Mouse (Mus musculus): ENCODE measurements around the gene Orc5.
A peak's percentile ranks its signal among the peaks of the same experiment; 100 is the strongest.

The Orc5 gene

DNA sequence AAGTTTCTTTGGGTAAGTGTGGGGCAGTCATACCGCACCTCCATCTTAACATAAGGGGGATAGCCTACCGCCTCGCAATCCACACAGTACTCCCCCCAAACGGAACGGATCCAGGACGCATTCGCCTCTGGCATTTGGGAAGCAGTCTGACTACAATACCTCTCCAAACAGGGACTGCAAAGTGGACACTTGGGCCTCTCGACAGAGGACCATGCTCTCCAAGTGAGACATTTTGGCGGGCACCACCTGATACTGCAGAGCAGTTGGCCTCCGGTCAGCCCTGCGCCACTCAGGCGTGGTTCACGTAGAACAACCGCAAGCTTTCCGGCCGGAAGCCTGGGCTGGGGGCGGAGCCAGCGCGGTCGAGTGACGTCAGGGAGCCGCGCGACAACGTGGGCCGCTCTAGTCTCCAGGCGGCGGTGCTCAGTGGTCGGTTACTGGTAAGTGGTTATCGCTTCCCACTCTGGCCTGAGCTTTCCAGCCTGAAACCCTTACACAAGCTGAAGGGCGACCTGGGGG is at the start of gene Orc5:
Gene Orc5 (minus strand): TSS at position 397 of the 519 bp plus-strand sequence.
- peak; percentile 93 for DNase-seq

DNA sequence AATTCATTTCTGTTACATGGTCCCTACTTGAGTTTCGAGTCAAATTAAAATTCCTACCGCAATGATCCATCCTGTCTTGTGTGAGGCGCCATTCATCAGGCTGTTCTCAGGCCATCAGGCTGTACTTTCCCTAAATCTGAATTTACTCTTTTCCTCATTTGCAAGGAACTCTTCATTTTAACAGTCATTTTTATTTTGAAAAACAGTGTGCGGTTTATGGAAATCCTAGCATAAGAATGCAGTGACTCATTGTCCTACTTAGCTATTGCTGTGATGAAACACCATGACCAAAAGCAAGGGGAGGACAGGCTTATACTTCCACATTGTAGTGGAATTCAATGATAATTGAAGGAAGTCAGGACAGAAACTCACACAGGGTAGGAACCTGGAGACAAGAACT is 46.8 kb upstream of the Orc5 start:
- no peak for DNase-seq

DNA sequence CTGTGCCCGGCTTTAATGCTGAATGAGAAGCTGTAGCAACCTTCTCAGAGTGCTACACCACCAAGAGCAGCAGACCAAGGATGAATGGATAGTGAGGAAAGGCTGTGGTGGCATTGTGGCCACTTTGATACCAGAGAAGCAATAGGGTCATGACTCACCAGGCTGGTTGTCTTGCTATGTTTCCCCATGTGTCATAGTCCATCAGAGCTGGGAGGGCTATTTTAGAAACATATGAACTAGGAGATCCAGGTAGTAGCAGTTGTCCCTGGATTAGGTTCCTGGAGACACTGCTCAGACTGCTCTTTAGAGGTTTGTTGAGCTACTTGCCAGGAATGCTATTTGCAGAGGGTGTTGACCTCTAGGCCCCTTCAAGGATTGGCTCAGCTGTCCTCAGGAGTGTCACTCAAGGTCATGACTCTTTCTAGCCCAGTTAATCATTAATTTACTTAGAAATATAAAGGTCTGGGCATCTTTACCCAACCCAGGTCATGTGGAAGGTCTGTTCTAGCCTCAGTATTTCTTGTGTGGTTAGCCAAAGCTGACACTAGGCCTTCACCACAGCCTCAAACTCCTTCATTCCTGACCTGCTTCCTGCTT is 39.2 kb upstream of the Orc5 start:
- DNase-seq = no peak

DNA sequence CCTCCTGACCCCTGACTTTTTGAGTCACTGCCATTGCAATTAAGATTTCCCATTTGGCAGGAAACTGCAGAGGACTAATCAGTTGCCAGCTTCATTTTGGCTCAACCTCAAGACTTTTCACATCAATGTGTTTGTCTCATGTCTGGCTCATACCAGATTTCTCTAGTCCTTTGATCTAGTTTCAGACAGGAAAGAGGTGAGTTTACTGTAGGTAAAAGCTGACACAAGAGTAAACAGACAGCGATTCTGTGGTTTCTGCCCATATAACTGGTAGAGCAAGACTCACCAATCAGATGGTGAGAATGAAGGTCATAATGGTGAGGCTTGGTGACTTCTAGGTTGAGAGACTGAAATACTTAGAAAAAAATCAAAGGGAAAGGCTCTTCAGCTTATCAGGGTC is 37.3 kb upstream of the Orc5 start:
- no peak for DNase-seq

DNA sequence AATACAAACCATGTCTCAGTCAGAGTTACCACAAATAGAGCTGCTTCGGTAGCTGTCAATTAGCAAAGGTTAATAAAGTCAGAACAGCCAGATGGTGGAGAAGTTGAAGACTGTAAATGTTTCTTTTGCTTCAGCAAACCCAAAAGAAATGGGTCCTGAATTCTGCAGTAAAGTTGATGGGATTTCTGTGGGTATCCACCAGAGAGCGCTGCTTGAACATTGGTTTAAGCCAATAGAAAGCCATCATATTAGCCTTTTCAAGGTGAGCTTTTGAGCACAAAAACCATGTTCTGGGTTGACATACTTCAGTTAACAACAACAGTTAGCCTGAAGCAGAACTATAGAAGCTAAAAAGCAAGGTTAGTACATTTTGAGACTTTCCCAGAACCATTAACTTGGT is 34.3 kb upstream of the Orc5 start:
- DNase-seq = no peak

DNA sequence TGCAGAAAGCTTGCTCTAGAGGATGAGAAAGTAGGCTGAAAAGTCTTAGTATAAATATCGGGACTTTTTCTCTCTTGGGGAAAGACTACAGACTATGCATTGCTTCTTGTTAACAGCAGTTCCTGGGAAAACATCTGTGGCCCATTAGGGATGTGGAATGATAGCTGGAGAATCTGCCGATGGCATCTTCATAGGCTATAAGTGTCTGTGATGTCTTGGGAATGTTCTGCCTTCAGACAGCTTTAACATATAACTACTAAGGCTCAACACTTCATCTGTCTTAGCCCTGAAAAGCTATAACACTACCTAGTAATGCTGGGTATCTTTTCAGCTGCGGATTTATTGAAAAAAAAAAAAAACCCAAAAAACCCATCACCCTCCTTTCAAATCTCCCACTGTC is 27.8 kb upstream of the Orc5 start:
- no peak for DNase-seq

DNA sequence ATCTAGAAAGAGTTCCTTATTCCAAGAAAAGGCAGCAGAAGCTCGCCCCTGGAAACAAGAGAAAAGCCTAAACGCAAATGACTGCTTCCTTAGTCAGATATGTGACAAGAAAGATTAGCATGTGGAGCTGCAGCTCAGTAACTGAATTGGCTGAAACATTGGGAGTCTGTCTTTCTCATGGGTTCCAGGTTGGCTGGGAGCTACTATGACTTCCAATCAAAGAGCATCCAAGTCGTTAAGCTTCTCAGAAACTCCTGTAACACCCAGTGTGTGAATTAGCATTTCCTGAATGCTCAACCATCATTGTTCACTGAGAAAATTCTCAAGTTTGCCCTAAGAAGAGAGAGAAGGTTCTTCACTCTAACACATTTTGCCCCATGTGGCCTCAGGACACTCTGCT is 24.5 kb upstream of the Orc5 start:
- DNase-seq = no peak

DNA sequence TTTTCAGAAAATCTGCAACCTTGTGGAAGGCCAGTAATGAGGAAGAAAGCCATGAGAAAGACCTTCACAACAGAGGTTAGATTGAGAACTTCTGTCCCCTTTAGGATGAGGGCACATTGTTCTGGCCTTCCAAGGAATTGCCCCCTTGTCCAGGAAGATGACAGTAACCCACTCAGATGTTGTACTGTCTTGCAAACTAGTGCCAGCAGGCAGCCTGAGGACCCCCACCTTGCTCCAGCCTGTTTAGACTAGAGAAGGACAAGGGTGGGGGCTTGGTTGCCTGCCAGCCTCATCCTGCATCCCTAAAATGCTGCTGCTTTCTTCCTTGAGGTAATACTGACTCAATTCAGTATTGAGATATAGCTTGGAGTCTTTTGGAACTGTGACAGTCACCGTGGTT is 23.9 kb upstream of the Orc5 start:
- no peak for DNase-seq

DNA sequence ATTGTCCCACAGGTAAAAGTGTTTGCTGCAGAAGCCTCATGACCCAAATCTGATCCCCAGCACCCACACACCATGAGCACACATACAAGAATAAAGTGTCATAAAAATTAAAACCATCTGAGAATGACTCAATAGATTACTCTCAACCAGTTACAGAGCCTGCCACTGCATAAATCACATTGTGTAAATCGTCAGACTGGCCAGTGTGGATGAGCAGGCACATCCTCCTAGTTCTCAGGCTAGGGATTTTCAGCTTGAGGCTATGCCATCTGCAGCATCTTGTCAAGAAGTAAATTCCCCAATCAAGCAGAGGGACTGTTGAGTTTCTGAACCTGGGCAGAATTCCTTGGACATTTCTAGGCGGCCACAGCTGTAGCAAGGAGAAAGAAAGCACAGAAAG is 23.5 kb upstream of the Orc5 start:
- DNase-seq = no peak

DNA sequence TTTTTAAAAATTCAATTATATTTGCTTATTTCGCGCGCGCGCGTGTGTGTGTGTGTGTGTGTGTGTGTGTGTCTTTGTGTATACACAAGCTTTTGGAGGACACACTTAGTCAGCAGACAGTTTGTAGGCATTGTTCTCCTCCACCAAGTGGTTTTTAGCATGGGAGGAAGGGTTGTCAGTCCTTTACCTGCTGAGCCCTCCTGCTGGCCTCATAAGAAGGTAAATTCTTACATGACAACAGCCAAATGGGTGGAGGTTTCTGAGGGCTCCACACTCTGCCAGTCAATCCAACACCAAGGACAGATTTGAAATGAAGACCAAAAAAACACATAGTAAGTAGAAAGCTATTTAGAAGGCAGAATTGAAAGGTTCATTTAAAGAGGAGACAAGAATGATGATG is 22.7 kb upstream of the Orc5 start:
- no peak for DNase-seq

DNA sequence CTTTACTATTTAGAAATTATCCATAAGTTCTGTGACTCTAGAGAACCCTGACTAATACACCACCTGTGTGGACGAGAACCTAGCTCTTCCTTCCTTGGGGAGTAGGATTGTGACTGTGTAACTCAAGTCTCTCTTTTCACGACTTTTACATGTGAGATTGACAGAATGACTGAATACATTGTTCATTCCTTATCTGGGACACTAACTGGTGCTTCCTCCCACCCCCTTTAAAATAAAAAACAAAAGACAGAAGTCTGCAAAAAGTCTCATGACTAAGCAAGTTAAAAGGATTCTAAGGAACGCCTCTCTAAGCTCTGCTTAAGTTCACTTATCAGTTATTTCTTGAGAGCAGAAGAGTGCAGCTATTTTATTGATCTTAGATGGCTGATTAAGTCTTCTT is 22.2 kb upstream of the Orc5 start:
- DNase-seq = no peak

DNA sequence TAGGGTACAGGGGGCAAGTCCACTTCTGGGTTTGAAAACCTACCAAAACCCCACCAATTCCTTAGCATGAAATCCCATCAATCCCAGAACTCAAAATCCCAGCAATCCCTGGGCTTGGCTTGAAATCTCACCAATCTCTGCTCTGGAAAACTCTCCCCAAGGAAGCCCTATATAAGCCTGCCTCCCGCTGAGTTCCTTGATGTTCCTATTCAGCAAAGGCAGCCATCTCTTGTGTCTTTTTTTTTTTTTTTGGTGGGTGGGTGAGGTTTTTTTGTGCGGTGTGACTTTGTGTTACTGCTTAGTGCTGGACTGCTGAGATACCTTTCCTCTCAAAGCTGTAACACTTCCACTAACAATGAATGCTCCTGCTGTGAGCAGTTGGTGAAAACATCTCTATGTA is 15.5 kb upstream of the Orc5 start:
- DNase-seq = no peak

DNA sequence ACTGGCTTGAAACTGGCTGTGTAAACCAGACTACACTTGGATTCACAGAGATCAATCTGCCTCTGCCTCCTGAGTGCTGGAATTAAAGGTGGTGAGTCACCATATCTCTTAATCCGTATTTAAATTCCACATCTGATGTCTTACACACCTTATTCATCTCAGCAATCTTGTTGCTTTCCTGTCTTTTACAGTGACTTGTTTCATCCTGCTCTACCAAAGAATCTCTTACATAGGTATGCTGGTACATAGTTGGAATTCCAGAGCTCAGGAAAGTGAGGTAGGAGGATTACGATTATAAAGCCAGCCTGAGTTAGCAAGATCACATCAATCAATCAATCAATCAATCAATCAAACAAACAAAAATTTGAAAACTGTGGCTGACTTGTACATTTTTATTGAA is 9.6 kb upstream of the Orc5 start:
- DNase-seq = no peak

DNA sequence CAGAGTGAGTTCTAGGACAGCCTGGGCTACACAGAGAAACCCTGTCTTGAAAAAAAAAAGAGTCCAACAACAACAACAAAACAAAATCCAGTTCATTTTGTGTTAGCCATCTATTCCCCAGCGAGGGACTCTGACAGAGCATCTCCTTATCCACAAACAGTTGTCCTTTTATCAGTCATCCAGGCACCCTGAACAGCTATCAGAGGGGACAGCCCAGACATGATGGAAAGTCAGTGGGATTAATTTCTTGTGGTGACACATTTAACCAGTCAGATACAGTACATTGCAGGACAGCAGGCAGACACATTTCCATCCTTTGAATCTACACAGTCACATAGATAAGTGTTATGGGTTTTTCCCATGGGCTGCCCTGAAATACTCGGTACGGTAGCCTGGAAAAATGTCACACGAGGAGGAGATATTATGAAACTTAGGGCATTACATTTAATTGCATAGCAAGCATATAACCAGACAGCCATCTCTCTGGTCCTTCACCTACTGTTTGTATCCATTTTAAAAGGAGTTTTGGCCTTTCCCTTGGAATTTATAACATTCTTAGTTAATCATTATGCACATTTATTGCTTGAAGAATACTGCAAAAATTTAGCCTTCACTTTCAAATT is 7.4 kb upstream of the Orc5 start:
- no peak for DNase-seq

DNA sequence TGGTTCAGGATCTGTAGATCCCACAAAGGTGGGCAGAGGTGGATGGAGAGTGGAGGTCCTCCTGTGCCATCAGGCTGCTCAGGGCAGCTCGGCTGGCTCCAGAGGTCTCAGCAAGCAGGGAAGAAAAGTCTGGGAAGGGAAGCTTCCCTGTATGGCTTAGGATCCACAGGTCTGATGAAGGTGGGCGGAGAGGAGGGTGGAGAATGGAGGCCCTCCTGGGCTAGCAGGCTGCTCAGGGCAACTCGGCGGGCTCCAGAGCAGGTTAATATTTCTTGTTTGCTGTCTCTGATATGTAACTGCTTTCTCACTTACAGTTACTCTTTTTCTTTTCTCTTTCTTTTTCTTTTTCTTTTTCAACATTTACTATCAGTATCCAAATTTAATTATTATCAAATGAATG is 6.5 kb upstream of the Orc5 start:
- DNase-seq = no peak

DNA sequence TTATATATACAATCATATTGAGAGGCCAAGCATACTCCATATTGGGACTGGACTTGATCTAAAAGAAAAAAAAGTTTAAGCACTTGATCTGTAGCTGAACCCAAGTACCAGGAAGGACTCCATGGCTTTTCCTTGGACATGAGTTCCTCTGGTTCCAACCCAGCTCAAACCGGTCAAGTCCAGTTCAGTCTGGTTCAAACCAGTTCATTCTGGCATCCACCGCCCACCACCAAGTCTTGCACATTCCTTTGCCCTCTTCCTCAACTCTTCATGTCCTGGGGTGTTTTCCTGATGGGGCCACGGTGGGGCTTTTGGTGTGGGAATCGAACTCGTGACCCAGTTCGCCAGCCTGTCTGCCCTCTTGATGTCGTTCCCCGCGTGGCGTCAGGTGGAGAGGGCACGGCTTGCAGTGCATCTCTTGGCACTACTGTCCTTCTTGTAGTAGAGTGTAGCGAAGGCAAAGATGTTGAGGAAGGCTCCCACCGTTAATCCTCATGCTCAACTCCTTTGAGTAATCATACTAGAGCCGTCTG is 2.1 kb upstream of the Orc5 start:
- DNase-seq = no peak

DNA sequence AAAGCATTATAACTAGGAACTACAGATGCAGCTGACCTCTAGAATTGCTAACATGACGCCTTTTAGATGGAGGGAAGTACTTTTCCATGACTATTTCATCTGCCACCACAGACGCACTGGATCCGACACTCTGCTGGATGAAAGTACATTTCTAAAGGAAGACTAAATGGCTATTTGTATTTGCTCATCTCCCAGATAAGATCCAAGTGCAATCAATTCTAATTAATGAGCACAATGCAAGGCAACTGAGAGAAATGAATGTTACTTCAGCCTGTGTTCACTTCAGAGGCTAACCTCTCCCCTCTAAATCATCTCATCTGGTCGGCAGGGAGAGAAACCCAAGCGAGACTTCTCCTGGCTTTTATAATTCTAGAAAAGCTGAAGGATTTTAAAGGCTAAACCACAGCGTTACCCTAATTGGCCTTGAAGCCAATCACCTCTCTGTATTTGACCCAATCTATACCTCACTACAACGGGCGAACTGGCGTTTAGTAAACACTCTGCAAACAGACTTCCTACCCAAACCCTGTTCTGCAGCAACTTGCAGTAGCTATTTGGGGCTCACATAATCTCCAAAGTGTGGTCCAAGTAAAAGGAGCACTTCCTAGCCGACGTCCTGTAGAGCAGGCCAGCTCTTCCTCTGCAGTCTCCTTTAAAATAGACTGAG is 730 bp downstream of the Orc5 start:
- DNase-seq = no peak

DNA sequence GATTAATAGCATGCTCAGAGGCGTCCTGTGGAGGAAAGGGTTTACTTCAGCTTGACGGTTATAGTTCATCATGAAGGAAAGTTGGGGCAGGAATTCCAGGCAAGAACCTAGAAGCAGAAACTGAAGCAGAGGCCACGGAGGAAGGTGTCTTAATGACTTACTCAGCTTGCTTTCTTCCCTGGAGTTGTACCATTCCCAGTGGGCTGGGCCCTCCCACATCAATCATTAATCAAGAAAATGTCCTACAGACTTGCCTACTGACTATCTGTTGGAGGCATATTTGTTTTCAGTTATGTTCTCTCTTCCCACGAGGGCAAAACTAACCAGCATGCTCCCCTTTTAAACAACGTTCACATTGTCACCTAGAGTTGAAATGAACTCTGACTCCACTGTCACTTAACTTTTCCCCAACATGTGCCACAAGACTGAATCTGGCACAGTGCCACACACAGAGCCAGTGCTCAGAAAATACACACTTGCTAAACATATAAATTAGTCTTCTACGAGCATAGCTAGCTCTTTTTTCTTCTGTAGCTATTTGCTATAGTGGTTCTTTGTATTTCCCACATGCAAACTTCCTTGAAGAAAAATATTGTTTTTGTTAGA is 1.6 kb downstream of the Orc5 start:
- no peak for DNase-seq

DNA sequence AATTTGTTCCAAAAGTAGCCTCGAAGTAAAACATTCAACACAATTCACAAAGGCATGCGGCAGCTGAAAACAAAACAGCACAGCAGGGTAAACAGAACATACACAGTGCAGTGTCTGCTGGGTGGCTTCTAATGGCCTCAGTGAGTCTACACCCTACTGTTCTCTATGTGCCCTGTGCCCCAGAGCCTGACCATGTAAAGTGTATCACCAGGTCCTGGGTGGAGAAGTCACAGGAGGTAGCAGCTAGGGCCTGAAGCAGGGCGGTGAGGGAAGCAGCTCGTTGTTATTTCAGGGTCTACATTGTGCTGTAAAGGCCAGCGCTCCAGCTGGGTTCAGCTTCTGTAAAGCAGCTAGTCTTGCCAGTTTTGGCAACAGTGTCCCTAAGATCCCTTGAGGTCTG is 3.7 kb downstream of the Orc5 start:
- no peak for DNase-seq

DNA sequence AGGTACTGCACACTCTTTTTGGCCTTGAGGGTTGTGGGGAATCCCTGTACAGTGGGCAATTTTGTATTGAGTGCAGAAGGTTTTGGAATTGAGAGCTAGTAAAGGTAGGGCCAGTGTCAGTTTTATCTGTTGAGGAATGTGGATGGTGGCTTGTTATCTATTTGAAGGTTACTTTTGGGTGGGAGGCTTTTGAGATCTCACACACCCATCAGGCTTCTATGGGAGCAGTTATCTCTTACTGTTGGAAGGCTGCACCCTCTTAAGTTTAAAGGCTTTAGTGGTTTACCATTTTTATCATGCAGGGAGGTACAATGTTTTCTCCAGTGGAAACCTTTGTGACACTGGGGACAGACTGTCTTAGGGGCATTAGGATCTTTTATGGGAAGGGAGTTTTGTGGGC is 4.9 kb downstream of the Orc5 start:
- DNase-seq = no peak

DNA sequence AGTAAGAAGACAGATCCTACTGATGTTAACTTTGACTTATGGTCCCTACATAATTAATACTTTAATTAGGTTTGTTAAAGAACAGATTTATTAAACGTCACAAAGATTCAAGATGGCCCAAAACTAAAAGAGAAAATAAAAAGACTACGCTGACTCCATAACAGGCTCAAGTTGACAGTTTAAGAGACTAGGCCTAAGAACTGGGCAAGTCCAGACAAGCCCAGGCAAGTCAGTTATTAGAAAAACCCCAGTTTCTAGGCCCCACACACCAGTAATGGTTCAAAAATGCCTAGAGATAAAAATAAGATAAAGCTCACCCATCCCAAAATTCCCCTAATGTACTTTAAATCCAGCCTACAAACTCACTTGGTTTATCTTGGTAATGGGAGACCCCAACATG is 7.6 kb downstream of the Orc5 start:
- no peak for DNase-seq

DNA sequence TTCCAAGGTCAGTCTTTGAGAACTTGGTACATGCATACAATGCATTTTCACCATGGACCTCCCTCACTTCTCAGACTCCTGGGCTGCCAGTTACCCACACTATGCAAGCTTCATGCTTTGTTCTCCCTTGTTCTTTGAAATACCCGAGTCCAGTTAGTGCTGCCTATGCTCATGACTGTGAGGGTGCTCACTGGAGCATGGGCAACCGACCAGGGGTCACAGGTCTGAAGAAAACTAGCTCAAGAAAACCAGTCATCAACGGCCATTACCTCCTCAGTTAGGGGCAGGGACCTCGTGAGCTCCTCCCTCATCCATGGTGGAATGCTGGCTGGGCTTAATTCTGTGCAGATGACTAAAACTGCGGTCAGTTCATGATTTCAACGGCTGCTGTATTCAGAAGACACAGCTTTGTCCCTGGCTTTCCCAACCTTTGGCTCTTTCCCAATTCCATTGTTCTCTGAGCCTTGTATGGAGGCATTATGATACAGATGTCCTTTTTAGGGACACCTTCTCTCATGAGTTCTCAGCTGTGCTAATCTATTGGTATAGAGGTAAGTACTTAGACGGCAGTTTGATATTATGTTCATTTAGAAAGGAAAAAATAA is 11.1 kb downstream of the Orc5 start:
- no peak for DNase-seq

DNA sequence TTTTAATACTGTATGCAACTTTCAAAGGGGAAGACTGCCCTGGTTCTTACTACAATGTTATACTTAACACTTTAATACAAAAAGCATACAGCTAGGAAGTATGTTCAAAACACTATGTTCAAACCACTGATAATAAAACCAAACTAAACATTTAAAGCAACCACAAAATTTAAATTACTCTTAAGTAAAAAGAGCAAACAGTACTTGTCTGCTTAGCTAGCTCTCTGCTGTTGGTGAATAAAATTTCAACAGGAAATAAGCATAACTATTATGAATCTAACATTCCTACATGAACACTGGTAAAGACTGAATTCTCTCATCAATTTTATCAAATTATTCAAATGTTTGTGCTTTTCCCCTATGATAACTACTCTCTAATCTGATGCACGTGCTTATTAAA is 13.5 kb downstream of the Orc5 start:
- no peak for DNase-seq

DNA sequence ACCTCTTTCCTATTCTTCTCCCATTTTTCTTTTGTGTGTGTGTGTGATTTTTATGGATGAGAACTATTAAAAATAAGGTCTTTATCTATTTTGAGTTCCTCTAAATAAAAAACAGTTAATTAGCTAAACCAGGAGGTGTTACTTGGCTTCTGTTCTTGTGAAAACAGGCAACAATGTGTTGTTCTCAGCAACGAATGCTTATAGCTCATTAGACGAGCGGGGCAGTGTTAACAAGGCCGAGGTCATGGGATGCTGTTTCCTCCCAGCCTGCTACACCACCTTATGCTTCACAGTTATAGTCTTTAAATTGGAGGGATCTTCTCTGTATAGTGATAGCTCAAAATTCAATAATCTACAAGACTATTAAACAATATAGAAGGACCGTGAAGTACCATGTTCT is 17.7 kb downstream of the Orc5 start:
- no peak for DNase-seq

Measured in cerebellum, adult 8-10 months (tissue).